Mouse (Mus musculus) C2C12 (cell line): ENCODE data around the gene Ick. TPM values are rescaled to one million over a fixed set of nuclear protein-coding genes. Genes with fewer than 3 reads are reported as not detected.
"Not testable (repeated sequence)": the region's sequence is repeated elsewhere in the genome, so short reads cannot be mapped to it uniquely, and the experiment has no call there.

Source experiments
- H3K27me3 ChIP-seq: one replicate; pipeline ENCODE4 v1.6.1; 2011; ENCODE audit not compliant: control insufficient read depth, insufficient read depth, insufficient read length
- H3K36me3 ChIP-seq: one replicate; pipeline ENCODE4 v1.6.1; 2011; ENCODE audit not compliant: control insufficient read depth, insufficient read depth
- H3K4me3 ChIP-seq: one replicate; pipeline ENCODE4 v1.5.1; 2011; ENCODE audit warnings: mild to moderate bottlenecking, control low read depth; ENCODE audit not compliant: poor library complexity, insufficient read depth, severe bottlenecking
- H3K79me2 ChIP-seq: one replicate; pipeline ENCODE4 v1.6.1; 2011; ENCODE audit not compliant: control insufficient read depth, insufficient read depth
- H3K79me3 ChIP-seq: one replicate; pipeline ENCODE4 v1.6.1; 2011; ENCODE audit warnings: low read depth, control low read depth
- H3ac ChIP-seq: one replicate; pipeline ENCODE3; 2011; ENCODE audit warnings: low read depth; ENCODE audit not compliant: control insufficient read depth, insufficient read length
- CEBPB ChIP-seq: IDR thresholded peaks from one replicate; pipeline ENCODE4 v1.6.1; 2011; ENCODE audit warnings: low read depth, mild to moderate bottlenecking, control low read depth, moderate library complexity
- CTCF ChIP-seq: IDR thresholded peaks from one replicate; pipeline ENCODE4 v1.5.1; 2011; ENCODE audit not compliant: control insufficient read depth, insufficient read depth, insufficient read length
- FOSL1 ChIP-seq: IDR thresholded peaks from one replicate; pipeline ENCODE4 v1.8.0; 2011; ENCODE audit warnings: mild to moderate bottlenecking, low read length; ENCODE audit not compliant: poor library complexity, insufficient read depth, severe bottlenecking
- MAX ChIP-seq: IDR thresholded peaks from one replicate; pipeline ENCODE4 v1.6.1; 2011; ENCODE audit warnings: mild to moderate bottlenecking, control low read depth
- MYOD1 ChIP-seq: IDR thresholded peaks from one replicate; pipeline ENCODE4 v1.6.1; 2011; ENCODE audit warnings: low read depth; ENCODE audit not compliant: control insufficient read depth, insufficient read length
- MYOG ChIP-seq: IDR thresholded peaks from one replicate; pipeline ENCODE4 v1.6.1; 2011; ENCODE audit not compliant: control insufficient read depth, insufficient read length; ENCODE audit errors: extremely low read depth
- USF1 ChIP-seq: IDR thresholded peaks from one replicate; pipeline ENCODE4 v1.6.1; 2011; ENCODE audit warnings: low read depth, mild to moderate bottlenecking, control low read depth, moderate library complexity
- long read RNA-seq, 2 experiments: library from polyadenylated mRNA; unstranded; transcript quantifications; one replicate each; pipeline ENCODE4 v2.0.0; 2019 to 2020
- polyA plus RNA-seq: library from polyadenylated mRNA; unstranded; fragments of >200 nt; fragmentation: generic; extraction: Trizol; gene quantifications from one replicate; pipeline ENCODE4 v1.2.1, GENCODE M21; 2012; ENCODE audit warnings: missing spikeins

Ick gene
- polyA plus RNA-seq, result 6.5 TPM
- long read RNA-seq, experiment 1, full-length matches to known transcripts, result 13 of 14 reads
- long read RNA-seq, experiment 1, partial matches to known transcripts, result 1 of 14 reads
- long read RNA-seq, experiment 1, other reads (novel, unspliced or antisense), result 0 of 14 reads
- long read RNA-seq, experiment 2, full-length matches to known transcripts, result 37 of 51 reads
- long read RNA-seq, experiment 2, partial matches to known transcripts, result 1 of 51 reads
- long read RNA-seq, experiment 2, other reads (novel, unspliced or antisense), result 13 of 51 reads

- Histone ChIP-seq H3K79me3 (peaks cover 4% of the 10 kb centered on the region), H3ac (peak within 1 kb of the TSS; percentile 80), H3K4me3 (peak within 1 kb of the TSS; percentile 57), H3K36me3 (peaks cover 5% of the 10 kb centered on the region), H3K79me2 (peaks cover 31% of the 10 kb centered on the region), H3K27me3 (no peaks in the 10 kb centered on the region)
- TF ChIP-seq MYOG (no peak), USF1 (no peak), CEBPB (no peak), CTCF (no peak), MYOD1 (no peak), MAX (no peak), FOSL1 (no peak)
These were observed at the start of gene Ick, which contains the start of gene Fbxo9 for GRCm38 (mm10) chr9:78108796-78109239. Gene Ick (plus strand): TSS chr9:78109192. Gene Fbxo9 (minus strand): TSS chr9:78109065.

DNA sequence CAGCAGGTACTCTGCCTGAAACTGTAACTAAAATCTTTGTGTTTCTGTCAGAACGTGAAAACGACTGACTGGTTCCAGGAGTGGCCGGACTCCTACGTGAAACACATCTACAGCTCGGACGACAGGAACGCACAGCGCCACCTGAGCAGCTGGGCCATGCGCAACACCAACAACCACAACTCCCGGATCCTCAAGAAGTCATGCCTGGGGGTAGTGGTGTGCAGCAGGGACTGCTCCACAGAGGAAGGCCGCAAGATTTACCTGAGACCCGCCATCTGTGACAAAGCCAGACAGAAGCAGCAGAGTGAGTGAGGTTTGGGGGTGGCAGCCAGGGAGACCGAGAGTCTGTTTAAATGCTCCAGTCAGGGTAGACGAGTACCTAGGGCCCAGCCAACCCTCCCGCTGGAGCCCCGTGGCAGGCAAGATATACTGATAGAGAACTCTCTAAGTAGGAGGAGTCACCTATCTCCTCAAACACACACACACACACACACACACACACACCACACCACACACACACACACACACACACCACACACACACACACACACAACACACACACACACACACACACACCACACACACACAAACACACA is 49.4 kb upstream of the Ick start:
- H3K79me2 ChIP-seq, result no peaks in the 10 kb centered on the region
- TF ChIP-seq FOSL1, result no peak
- TF ChIP-seq MAX, result no peak
- TF ChIP-seq CEBPB, result no peak
- no peak for TF ChIP-seq CTCF
- TF ChIP-seq MYOD1, result no peak
- TF ChIP-seq MYOG, result no peak
- peaks cover 18% of the 10 kb centered on the region for H3K27me3 ChIP-seq
- no peak overlapping the region for H3K4me3 ChIP-seq
- H3K79me3 ChIP-seq, result no peaks in the 10 kb centered on the region
- H3ac ChIP-seq, result no peak overlapping the region
- no peaks in the 10 kb centered on the region for H3K36me3 ChIP-seq

DNA sequence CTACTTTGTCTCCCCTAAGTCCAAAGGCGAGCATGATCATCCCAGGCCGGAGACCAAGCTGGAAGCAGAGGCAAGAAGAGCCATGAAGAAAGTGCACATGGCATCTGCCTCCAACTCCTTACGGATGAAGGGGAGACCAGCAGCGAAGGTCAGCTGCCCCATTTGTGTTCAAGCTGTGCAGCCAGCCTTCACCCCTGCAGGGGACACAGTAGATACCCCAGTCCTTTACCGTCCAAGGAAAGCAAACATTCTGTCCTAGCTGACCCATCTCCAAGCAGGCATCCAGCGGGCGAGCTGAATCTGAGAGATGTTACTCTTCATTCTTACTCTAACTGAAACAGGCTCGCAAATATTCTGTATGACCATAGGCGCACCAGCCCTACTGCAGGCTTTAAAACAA is 46.6 kb upstream of the Ick start:
- Histone ChIP-seq H3K4me3 (no peak overlapping the region), H3K79me3 (no peaks in the 10 kb centered on the region), H3ac (no peak overlapping the region), H3K36me3 (no peaks in the 10 kb centered on the region), H3K27me3 (peaks cover 22% of the 10 kb centered on the region), H3K79me2 (no peaks in the 10 kb centered on the region)
- TF ChIP-seq MAX, result no peak
- TF ChIP-seq MYOG, result no peak
- no peak for TF ChIP-seq USF1
- TF ChIP-seq FOSL1, result no peak
- TF ChIP-seq CEBPB, result no peak
- TF ChIP-seq MYOD1, result no peak
- no peak for TF ChIP-seq CTCF

DNA sequence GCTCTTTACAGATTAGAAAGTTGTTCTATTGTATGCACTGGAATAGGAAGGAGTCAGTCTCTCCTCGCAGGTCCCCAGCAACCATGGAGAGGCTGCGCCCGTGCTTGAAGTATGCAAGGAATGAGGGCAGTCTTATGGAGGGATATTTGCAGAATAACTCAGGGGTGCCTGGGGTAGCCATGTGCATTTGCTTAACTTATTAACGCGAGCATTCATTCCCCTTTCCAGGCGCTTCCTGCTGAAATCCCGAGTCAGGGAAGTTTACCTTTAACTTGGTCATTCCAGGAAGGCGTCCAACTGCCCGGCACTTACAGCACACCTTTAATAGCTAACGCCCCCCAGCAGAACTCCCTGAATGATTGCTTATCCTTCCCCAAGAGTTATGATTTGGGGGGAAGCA is 44.9 kb upstream of the Ick start:
- H3K27me3 ChIP-seq, result peaks cover 22% of the 10 kb centered on the region
- TF ChIP-seq USF1 (no peak), CTCF (no peak), MYOG (no peak), MYOD1 (no peak), CEBPB (no peak), MAX (no peak), FOSL1 (no peak)

GRCm38 (mm10) chr9:78070496-78070895 is 38.5 kb upstream of the Ick start:
- TF ChIP-seq MYOD1 (no peak), FOSL1 (no peak), CTCF (no peak), MYOG (no peak), CEBPB (no peak), MAX (no peak), USF1 (no peak)
- Histone ChIP-seq H3ac (no peak overlapping the region), H3K27me3 (no peaks in the 10 kb centered on the region), H3K79me3 (no peaks in the 10 kb centered on the region), H3K36me3 (no peaks in the 10 kb centered on the region), H3K4me3 (no peak overlapping the region), H3K79me2 (no peaks in the 10 kb centered on the region)

More for the DNA sequence above, 44.9 kb upstream of the Ick start:
- H3K79me2 ChIP-seq, result no peaks in the 10 kb centered on the region
- no peak overlapping the region for H3ac ChIP-seq
- no peaks in the 10 kb centered on the region for H3K36me3 ChIP-seq
- no peaks in the 10 kb centered on the region for H3K79me3 ChIP-seq
- H3K4me3 ChIP-seq, result no peak overlapping the region

DNA sequence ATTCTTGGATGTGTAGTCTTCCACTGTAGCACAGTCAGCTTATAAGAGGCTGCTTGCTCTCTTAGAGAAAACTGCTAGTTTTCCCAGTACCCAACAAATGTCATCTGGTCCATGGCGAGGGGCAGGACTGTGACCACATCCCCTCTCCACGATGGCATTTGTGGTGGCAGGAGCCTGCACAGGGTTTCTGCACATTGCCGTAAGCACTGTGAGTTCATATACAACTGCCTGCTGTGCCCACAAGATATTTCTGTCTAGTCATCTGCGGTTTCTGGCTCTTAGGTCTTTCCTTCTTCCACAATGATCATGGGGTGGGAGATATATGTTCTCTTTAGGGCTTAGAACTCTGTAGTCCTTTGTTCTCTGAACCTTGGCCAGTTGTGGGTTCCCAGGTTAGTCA is 37.4 kb upstream of the Ick start:
- no peak for TF ChIP-seq MYOD1
- TF ChIP-seq USF1, result no peak
- no peak for TF ChIP-seq FOSL1
- TF ChIP-seq MYOG, result no peak
- no peak for TF ChIP-seq MAX
- no peak for TF ChIP-seq CTCF
- no peak for TF ChIP-seq CEBPB
- no peaks in the 10 kb centered on the region for H3K27me3 ChIP-seq
- H3K36me3 ChIP-seq, result no peaks in the 10 kb centered on the region
- H3K79me3 ChIP-seq, result no peaks in the 10 kb centered on the region
- no peaks in the 10 kb centered on the region for H3K79me2 ChIP-seq
- no peak overlapping the region for H3ac ChIP-seq
- H3K4me3 ChIP-seq, result no peak overlapping the region

DNA sequence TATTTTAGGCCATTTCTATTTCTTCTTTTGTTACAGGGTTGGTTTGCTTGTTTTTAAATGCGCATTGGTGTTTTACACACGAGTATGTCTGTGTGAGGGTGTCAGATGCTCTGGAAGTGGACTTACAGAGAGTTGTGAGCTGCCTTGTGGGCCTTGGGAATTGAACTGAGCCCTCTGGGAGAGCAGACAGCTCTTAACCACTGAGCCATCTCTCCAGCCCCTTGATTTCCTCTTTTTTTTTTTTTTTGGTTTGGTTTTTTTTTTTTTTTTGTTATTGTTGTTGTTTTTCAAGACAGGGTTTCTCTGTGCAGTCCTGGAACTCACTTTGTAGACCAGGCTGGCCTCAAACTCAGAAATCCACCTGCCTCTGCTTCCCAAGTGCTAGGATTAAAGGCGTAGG is 35.7 kb upstream of the Ick start:
- not testable (repeated sequence) for H3K79me3 ChIP-seq, H3K27me3 ChIP-seq

More for the DNA sequence above, 35.7 kb upstream of the Ick start:
- not testable (repeated sequence) for H3K79me2 ChIP-seq, H3K4me3 ChIP-seq, H3ac ChIP-seq, H3K36me3 ChIP-seq
